24 mouse cellular contexts compared by ENCODE assay signal in the genomic region with DNA sequence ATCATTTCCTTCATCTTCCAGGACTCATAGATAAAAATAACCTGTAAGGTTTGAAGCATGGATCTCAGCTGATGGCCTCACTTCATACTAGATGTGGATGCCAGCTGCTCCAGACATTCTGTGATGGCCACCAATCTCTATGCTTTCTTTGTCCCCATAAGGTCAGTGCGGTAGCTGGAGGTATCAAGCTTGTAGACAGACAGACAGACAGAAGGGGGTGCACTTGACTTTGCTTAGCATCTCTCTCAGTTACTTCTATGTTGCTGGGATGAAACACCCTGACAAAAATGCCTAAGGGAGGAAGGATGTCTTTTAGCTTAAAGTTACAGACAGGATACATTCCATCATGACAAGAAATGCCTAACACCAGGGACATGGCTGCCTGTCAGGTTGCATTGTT.
"Had no signal": no experiment of that assay in that cellular context is flagged by ENCODE, and none has a peak within 500 bp of the region (broad histone marks: within the 10 kb centered on the region; RNA-seq: fewer than 3 reads in every experiment).

No protein-coding gene starts in this region.

- H3K9me3 ChIP-seq: hindbrain, embryonic 10.5 days; hindbrain, embryonic 12.5 days; intestine, embryonic 15.5 days; limb, embryonic 10.5 days; limb, embryonic 12.5 days; liver, embryonic 12.5 days had no signal

- H3K4me2 ChIP-seq: heart, embryonic 11.5 days; hindbrain, embryonic 12.5 days; hindbrain, embryonic 14.5 days; intestine, embryonic 15.5 days; limb, embryonic 12.5 days; liver, embryonic 12.5 days had no signal

- H3K27ac ChIP-seq: hindbrain, embryonic 10.5 days; hindbrain, embryonic 12.5 days; hindbrain, embryonic 14.5 days; intestine, embryonic 15.5 days; layer of hippocampus, adult 2 months; left cerebral cortex, adult 2 months; limb, embryonic 10.5 days; limb, embryonic 12.5 days; liver, embryonic 12.5 days; liver, embryonic 14.5 days had no signal

- H3K9ac ChIP-seq: hindbrain, embryonic 12.5 days; hindbrain, embryonic 14.5 days; intestine, embryonic 15.5 days; limb, embryonic 12.5 days; liver, embryonic 12.5 days; liver, embryonic 14.5 days had no signal

- H3K36me3 ChIP-seq: intestine, embryonic 15.5 days; liver, embryonic 12.5 days had no signal

- DNase-seq: gastrocnemius, postnatal 14 days; gastrocnemius, postnatal 36 days; heart, postnatal 10 days; heart, postnatal 4 days; kidney, adult 18-20 months; kidney, adult 8-10 months; kidney, postnatal 10 days; kidney, postnatal 25 days; kidney, postnatal 4 days; liver had no signal

- ATAC-seq: hindbrain, embryonic 16.5 days; inflammation-experienced regulatory T-cells, adult 6 months; intestine, embryonic 15.5 days; intestine, postnatal 0 days; liver, embryonic 12.5 days had no signal

- H3K4me1 ChIP-seq: intestine, embryonic 15.5 days had no signal

- H3K27me3 ChIP-seq: hindbrain, embryonic 12.5 days; intestine, embryonic 15.5 days; limb, embryonic 12.5 days had no signal

- H3K4me3 ChIP-seq: hindbrain, embryonic 10.5 days; hindbrain, embryonic 12.5 days; intestine, embryonic 15.5 days; layer of hippocampus, adult 2 months; left cerebral cortex, adult 2 months; limb, embryonic 10.5 days; limb, embryonic 12.5 days; liver, embryonic 12.5 days had no signal
